Comparison of ENCODE assay signal across 8 mouse cellular contexts in genomic region chr2:154568329-154569070, GRCm38 (mm10). TPM values are rescaled to one million over a fixed set of nuclear protein-coding genes. Genes with fewer than 3 reads are reported as not detected.
A peak's percentile ranks its signal among the peaks of the same experiment; 100 is the strongest.
DNase-seq lines count a peak whose midpoint lies in the region; ATAC-seq and TF ChIP-seq lines count a peak whose summit lies in the region.

No protein-coding gene starts in this region.

- 13% methylated on average over 10 of the region's 10 CpGs for WGBS in embryonic facial prominence, embryonic 15.5 days
- WGBS in midbrain, embryonic 10.5 days: 14% methylated on average over 10 of the region's 10 CpGs

- TF ChIP-seq CTCF in G1E (IDR thresholded peaks at IDR 0.05; ENCODE audit: low read depth, low read length): no peak

- peaks cover 49% of the 10 kb centered on the region for H3K36me3 ChIP-seq in G1E (replicated peaks)
- H3K36me3 ChIP-seq in embryonic facial prominence, embryonic 15.5 days: 0 out of 2 replicates have a peak, but pooled peaks cover 6% of the 10 kb centered on the region
- H3K36me3 ChIP-seq in midbrain, embryonic 10.5 days: peaks cover 36% of the 10 kb centered on the region

- no peak; the same call in none of the 2 replicates for ATAC-seq in G1E (ENCODE audit: extremely low read depth, insufficient number of reproducible peaks, low FRiP score, poor library complexity, severe bottlenecking)
- ATAC-seq in embryonic facial prominence, embryonic 15.5 days (ENCODE audit: insufficient number of reproducible peaks, low FRiP score, low TSS enrichment, low read depth): no peak
- ATAC-seq in frontal cortex, adult (ENCODE audit: low TSS enrichment): no peak; the same call in 1 of the 2 replicates

- peak overlapping the region; percentile 44 for H3K9ac ChIP-seq in embryonic facial prominence, embryonic 15.5 days

- H3K27me3 ChIP-seq in G1E (ENCODE audit: insufficient read depth, low read length): no peaks in the 10 kb centered on the region
- no peaks in the 10 kb centered on the region for H3K27me3 ChIP-seq in embryonic facial prominence, embryonic 15.5 days
- 0 out of 2 replicates have a peak, but pooled peaks cover 7% of the 10 kb centered on the region for H3K27me3 ChIP-seq in midbrain, embryonic 10.5 days (ENCODE audit: low read depth, poor library complexity, severe bottlenecking)

- peak; percentile 94 for DNase-seq in heart, adult 11 months
- no peak for DNase-seq in heart, adult 9 months (ENCODE audit: low spot score in 2 of 2)
- no peak for DNase-seq in G1E (ENCODE audit: low spot score)
- DNase-seq in induced T-regulatory cell, adult 2 months (ENCODE audit: low read depth): peak; percentile 26
- peak; percentile 66 for DNase-seq in midbrain, embryonic 10.5 days (ENCODE audit: low spot score)
- no peak for DNase-seq in frontal cortex, adult 2 months (ENCODE audit: extremely low spot score in 1 of 2, low spot score in 1 of 2)

- peaks cover 84% of the 10 kb centered on the region for H3K4me1 ChIP-seq in G1E (ENCODE audit: insufficient read depth, low read depth, low read length)
- peaks cover 56% of the 10 kb centered on the region for H3K4me1 ChIP-seq in embryonic facial prominence, embryonic 15.5 days
- peaks cover 63% of the 10 kb centered on the region for H3K4me1 ChIP-seq in midbrain, embryonic 10.5 days

- peak overlapping the region; percentile 77 for H3K4me2 ChIP-seq in embryonic facial prominence, embryonic 15.5 days (replicated peaks)

- peak overlapping the region; percentile 89 for H3K4me3 ChIP-seq in G1E (ENCODE audit: low read depth, low read length)
- peak overlapping the region; percentile 77 for H3K4me3 ChIP-seq in embryonic facial prominence, embryonic 15.5 days (replicated peaks)
- H3K4me3 ChIP-seq in midbrain, embryonic 10.5 days: peak overlapping the region; percentile 87

- H3K27ac ChIP-seq in embryonic facial prominence, embryonic 15.5 days (replicated peaks): peak overlapping the region; percentile 85
- peak overlapping the region; percentile 98 for H3K27ac ChIP-seq in midbrain, embryonic 10.5 days (replicated peaks)

- H3K9me3 ChIP-seq in G1E (replicated peaks): no peaks in the 10 kb centered on the region
- H3K9me3 ChIP-seq in embryonic facial prominence, embryonic 15.5 days (replicated peaks): no peaks in the 10 kb centered on the region
- H3K9me3 ChIP-seq in midbrain, embryonic 10.5 days (replicated peaks): no peaks in the 10 kb centered on the region

RNA-seq across cellular contexts. Expression of gene E2f1, which starts 1.2 kb away (rescaled TPM):
- total RNA-seq in G1E (2014; fragmentation: Nextera tagmentation) (31.9 and 32.5 TPM in 2 replicates), G1E (2017) (13.9 and 15.6 TPM in 2 replicates)
- polyA plus RNA-seq in G1E (2012): 93.1 and 94.6 TPM in 2 replicates
- 24.6 and 25.5 TPM in 2 replicates for polyA plus RNA-seq in embryonic facial prominence, embryonic 15.5 days (2015; fragmentation: Nextera tagmentation; extraction: Ambion mirVana)
- 34.9 and 35.5 TPM in 2 replicates for polyA plus RNA-seq in midbrain, embryonic 10.5 days (2016; fragmentation: Nextera tagmentation; extraction: Ambion mirVana)
- 10.9 and 11.7 TPM in 2 replicates for polyA plus RNA-seq in frontal cortex, adult 2 months (2012; rRNA removed)

RNA-seq across cellular contexts. Expression of gene Necab3, which starts 9.8 kb away (rescaled TPM):
- total RNA-seq in G1E (2014; fragmentation: Nextera tagmentation) (13.0 and 13.2 TPM in 2 replicates), G1E (2017) (6.8 and 7.6 TPM in 2 replicates)
- 9.8 and 11.6 TPM in 2 replicates for polyA plus RNA-seq in G1E (2012)
- polyA plus RNA-seq in embryonic facial prominence, embryonic 15.5 days (2015; fragmentation: Nextera tagmentation; extraction: Ambion mirVana): 3.4 and 4.3 TPM in 2 replicates
- polyA plus RNA-seq in midbrain, embryonic 10.5 days (2016; fragmentation: Nextera tagmentation; extraction: Ambion mirVana): 5.2 and 7.6 TPM in 2 replicates
- polyA plus RNA-seq in frontal cortex, adult 2 months (2012; rRNA removed): 122 and 145 TPM in 2 replicates

RNA-seq across cellular contexts. Expression of gene Actl10, which starts 16.9 kb away (rescaled TPM):
- total RNA-seq in G1E (2014; fragmentation: Nextera tagmentation) (0.53 TPM in 1 of 2 replicates, not detected in the other), G1E (2017) (0.22 and 0.41 TPM in 2 replicates)
- not detected in 2 replicates for polyA plus RNA-seq in G1E (2012)
- polyA plus RNA-seq in embryonic facial prominence, embryonic 15.5 days (2015; fragmentation: Nextera tagmentation; extraction: Ambion mirVana): 0.17 and 0.25 TPM in 2 replicates
- 0.81 and 0.98 TPM in 2 replicates for polyA plus RNA-seq in midbrain, embryonic 10.5 days (2016; fragmentation: Nextera tagmentation; extraction: Ambion mirVana)
- 0.08 TPM in 1 of 2 replicates, not detected in the other for polyA plus RNA-seq in frontal cortex, adult 2 months (2012; rRNA removed)

RNA-seq across cellular contexts. Expression of gene 1700003F12Rik, which starts 21.6 kb away (rescaled TPM):
- total RNA-seq in G1E (2014; fragmentation: Nextera tagmentation): not detected in 2 replicates
- not detected in 2 replicates for total RNA-seq in G1E (2017)
- polyA plus RNA-seq in G1E (2012): 0.13 TPM in 1 of 2 replicates, not detected in the other
- polyA plus RNA-seq in embryonic facial prominence, embryonic 15.5 days (2015; fragmentation: Nextera tagmentation; extraction: Ambion mirVana): 0.83 and 1.3 TPM in 2 replicates
- 4.4 and 5.1 TPM in 2 replicates for polyA plus RNA-seq in midbrain, embryonic 10.5 days (2016; fragmentation: Nextera tagmentation; extraction: Ambion mirVana)
- 0.76 and 0.84 TPM in 2 replicates for polyA plus RNA-seq in frontal cortex, adult 2 months (2012; rRNA removed)

RNA-seq across cellular contexts. Expression of gene Pxmp4, which starts 35.0 kb away (rescaled TPM):
- total RNA-seq in G1E (2014; fragmentation: Nextera tagmentation) (20.7 and 22.6 TPM in 2 replicates), G1E (2017) (35.7 and 41.5 TPM in 2 replicates)
- 5.4 and 6.2 TPM in 2 replicates for polyA plus RNA-seq in G1E (2012)
- 30.5 and 33.1 TPM in 2 replicates for polyA plus RNA-seq in embryonic facial prominence, embryonic 15.5 days (2015; fragmentation: Nextera tagmentation; extraction: Ambion mirVana)
- polyA plus RNA-seq in midbrain, embryonic 10.5 days (2016; fragmentation: Nextera tagmentation; extraction: Ambion mirVana): 13.2 and 13.9 TPM in 2 replicates
- 18.6 and 20.7 TPM in 2 replicates for polyA plus RNA-seq in frontal cortex, adult 2 months (2012; rRNA removed)

Comparison
In these comparisons a context has a peak if more than half of its experiments do, and no peak if none do; other contexts are left out.
1. DNase-seq: peak in heart, adult 11 months (single experiment), induced T-regulatory cell, adult 2 months (single experiment) and midbrain, embryonic 10.5 days (single experiment); none in heart, adult 9 months (0 of 2), G1E (single experiment) and frontal cortex, adult 2 months (0 of 2).
2. Peak in every context shown above with its lines, with median percentiles within 50 percentile points of each other: H3K4me3 ChIP-seq.